Mouse (Mus musculus) subcutaneous adipose tissue, adult 2 months (tissue): ENCODE data around the gene Bcan. TPM values are rescaled to one million over a fixed set of nuclear protein-coding genes. Genes with fewer than 3 reads are reported as not detected.

ENCODE experiments used
- polyA plus RNA-seq: library from polyadenylated mRNA; depleted of rRNA; stranded (reverse); fragments of >200 nt; gene quantifications from 2 replicates; pipeline ENCODE4 v1.2.3, GENCODE M21; 2012; ENCODE audit warnings: low replicate concordance; rRNA removed

Gene Bcan
- polyA plus RNA-seq: not detected in 2 replicates

DNA sequence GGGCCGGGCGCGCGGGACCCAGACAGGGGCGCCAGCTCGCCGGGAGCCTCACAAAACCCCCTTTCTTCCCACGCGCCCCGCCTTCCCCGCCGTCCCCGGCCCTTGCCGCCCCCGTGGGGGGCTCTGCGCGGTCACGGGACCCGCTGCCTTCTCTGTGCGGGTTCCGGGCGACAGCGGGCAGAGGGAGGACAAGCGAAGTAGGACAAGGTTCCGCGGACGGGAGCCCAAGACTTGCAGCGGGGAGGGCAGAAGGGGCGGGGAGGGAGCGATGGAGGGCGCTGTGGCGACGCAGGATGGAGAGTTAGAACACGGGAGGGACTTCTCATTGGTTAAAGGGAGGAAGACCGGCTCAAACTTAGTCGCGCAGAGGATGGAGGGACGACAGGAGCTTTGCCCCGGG is at the start of gene Bcan:
TSS of gene Bcan (minus strand) at position 50 of the 400 bp plus-strand sequence.

DNA sequence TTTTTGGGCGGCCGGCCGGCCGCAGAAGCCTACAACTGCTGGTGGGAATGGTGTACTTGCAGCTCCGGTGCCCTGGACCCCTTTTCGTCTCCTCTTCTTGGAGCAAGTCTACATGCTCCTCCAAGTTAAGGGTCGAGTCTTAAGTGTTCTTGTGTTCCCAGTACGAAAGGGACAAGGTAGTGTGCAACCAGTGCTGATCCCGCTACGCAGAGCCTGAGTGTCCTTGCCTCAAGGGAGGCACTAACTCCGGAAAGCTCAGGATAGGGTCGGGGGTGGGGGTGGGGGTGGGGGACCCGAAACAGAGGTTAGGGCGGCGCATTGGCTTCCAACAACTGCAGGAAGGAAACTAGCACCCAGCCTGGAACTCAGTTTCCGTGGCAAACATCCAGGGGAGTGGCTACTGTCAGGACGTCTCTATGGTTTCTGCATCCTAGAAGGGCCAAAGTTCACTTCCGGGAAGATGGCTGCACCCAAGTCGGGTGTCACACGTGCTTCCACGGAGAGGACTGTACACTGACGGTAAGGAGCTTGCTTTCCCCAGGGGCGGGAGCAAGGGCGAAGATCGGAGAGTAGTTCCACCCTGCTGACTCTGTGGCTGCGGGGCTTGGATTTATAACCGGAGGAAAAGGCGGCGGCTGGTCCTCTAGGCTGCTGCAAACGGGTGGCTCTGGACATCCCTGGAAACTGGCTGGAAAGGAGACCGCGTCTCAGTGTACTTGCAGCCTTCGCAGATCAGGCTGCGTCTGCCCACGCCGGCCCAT is 42.8 kb upstream of the Bcan start, which contains the start of gene Gpatch4:
TSS of gene Gpatch4 (plus strand) at position 448 of the 761 bp plus-strand sequence.

DNA sequence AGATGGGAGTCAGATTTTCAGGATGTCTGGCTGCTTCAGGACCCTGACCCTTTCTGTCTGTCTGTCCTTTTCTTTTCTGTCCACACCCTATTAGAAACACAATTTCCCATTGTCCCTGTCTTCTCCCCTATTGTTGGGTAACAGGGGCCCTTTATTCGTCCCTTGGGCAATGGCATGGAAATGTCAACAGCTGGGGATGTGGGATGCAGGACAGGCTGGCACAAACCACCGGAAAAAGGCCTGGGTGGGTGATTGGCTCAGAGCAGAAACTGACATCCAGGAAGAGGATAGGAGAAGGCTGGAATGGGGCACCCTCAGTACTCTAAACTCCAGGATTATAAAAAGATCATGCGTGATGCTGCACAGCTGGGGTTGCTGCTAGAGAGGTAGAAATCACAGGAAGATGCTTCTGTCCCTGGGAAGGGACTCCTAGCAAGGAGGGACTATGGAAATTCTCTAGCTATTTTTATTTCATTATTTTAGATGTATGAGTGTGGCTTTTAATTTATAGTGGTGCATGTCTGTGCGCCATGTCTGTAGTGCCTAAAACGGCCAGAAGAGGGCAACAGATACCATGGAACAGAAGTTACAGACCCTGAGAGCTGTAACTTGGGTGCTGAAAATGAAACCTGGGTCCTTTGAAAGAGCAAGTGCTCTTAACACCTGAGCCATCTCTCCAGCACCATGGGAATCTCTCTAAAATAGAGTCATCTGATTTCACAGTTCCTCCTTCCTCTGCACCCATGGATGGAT is 27.6 kb upstream of the Bcan start, which contains the start of gene Hapln2:
TSS of gene Hapln2 (minus strand) at position 150 of the 753 bp plus-strand sequence.

DNA sequence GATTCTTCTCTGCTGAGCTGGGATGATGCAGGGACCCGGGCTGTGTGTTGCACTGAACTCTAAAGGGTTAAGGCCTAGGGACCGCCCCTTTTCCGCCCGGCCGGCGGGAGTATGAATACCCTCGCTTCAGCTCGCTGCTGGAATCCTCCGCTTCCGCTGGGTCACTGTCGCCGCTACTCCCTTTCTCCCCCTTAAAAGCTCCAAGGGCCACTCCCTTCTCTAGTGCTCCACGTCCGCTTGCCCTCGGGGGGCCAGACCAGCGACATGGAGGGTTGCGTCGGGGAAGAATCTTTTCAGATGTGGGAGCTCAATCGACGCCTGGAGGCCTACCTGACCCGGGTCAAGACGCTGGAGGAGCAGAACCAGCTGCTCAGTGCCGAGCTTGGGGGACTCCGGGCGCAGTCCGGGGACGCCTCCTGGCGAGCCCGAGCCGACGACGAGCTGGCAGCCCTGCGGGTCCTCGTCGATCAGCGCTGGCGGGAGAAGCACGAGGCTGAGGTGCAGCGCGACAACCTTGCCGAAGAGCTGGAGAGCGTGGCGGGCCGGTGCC is 29.0 kb downstream of the Bcan start, which contains the start of gene Nes:
TSS of gene Nes (plus strand) at position 140 of the 550 bp plus-strand sequence.

DNA sequence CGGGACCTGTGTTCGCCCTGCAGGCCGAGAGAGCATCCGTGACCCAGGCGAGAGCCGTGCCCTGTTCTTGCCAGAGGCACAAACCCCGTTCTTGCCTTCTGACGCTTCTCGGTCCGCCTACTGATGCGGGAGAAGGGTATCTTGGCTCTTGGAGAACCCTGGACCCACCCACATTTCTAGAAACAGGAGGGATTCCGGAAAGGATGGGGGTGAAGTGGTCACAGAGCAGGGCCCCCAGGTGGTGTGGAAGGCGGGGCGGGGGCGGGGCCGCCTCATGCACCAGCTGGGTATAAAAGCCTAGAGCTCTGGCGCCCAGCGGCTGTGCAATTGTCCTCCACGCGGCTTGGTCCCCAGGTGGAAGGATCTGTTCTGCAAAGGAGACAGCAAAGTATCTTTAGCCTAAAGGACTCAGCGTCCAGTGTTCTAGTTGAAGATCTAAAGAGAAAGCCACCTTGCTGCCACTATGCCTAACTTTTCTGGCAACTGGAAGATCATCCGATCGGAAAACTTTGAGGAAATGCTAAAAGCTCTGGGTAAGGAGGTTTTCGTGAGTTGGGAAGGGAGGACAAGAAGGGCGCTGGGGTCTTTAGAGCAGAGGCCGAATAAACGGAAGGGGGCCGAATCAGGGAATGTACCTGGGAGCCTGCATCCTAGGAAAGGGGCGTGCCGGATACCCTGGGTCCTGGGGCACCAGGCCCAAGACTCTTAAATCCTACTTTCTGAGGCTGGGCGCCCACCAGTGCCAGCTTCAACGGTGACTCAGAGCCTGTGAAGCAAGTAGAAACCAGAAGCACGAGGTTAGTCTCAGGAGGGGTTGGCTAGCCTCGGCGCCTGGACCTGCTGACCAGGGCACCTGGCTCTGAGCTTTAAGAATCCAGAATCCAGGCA is 51.4 kb downstream of the Bcan start, which contains the start of gene Crabp2:
TSS of gene Crabp2 (plus strand) at position 289 of the 888 bp plus-strand sequence.

Other genes with a start within 250 kb of the Bcan start
- 0.59 and 3.7 TPM in 2 replicates for gene Ntrk1, start 205.1 kb downstream of the Bcan start, polyA plus RNA-seq
- 0.06 and 0.39 TPM in 2 replicates for gene Insrr, start 203.3 kb downstream of the Bcan start, polyA plus RNA-seq
- 102 and 106 TPM in 2 replicates for gene Pear1, start 175.9 kb downstream of the Bcan start, polyA plus RNA-seq
- gene Sh2d2a, start 153.5 kb downstream of the Bcan start, polyA plus RNA-seq: 0.92 and 3.1 TPM in 2 replicates
- 27.3 and 46.0 TPM in 2 replicates for gene Prcc, start 114.6 kb downstream of the Bcan start, polyA plus RNA-seq
- gene Hdgf, start 93.9 kb downstream of the Bcan start, polyA plus RNA-seq: 95.2 and 115 TPM in 2 replicates
- gene Mrpl24, start 80.7 kb downstream of the Bcan start, polyA plus RNA-seq: 55.5 and 56.0 TPM in 2 replicates
- 11.2 and 25.2 TPM in 2 replicates for gene Isg20l2, start 69.9 kb downstream of the Bcan start, polyA plus RNA-seq
- 25.5 and 39.3 TPM in 2 replicates for gene Rrnad1, start 69.5 kb downstream of the Bcan start, polyA plus RNA-seq
- 5.0 TPM in 1 of 2 replicates, not detected in the other for gene Crabp2, start 51.6 kb downstream of the Bcan start, polyA plus RNA-seq
- gene Nes, start 29.2 kb downstream of the Bcan start, polyA plus RNA-seq: 7.7 and 9.3 TPM in 2 replicates
- 0.10 TPM in 1 of 2 replicates, not detected in the other for gene Hapln2, start 27.4 kb upstream of the Bcan start, polyA plus RNA-seq
- gene Gpatch4, start 42.9 kb upstream of the Bcan start, polyA plus RNA-seq: 4.1 and 19.7 TPM in 2 replicates
- 119 and 130 TPM in 2 replicates for gene Naxe, start 58.3 kb upstream of the Bcan start, polyA plus RNA-seq
- not detected in 2 replicates for gene Ttc24, start 78.1 kb upstream of the Bcan start, polyA plus RNA-seq
- 1.4 and 12.8 TPM in 2 replicates for gene Iqgap3, start 81.7 kb upstream of the Bcan start, polyA plus RNA-seq
- 56.6 and 78.8 TPM in 2 replicates for gene Mef2d, start 142.1 kb upstream of the Bcan start, polyA plus RNA-seq